Mouse (Mus musculus) myocyte (in vitro differentiated cells): ENCODE results near the gene Atg2a. TPM values are rescaled to one million over a fixed set of nuclear protein-coding genes. Genes with fewer than 3 reads are reported as not detected.
A peak's percentile ranks its signal among the peaks of the same experiment; 100 is the strongest.

ENCODE experiments used
- H3K27me3 ChIP-seq: one replicate; pipeline ENCODE4 v1.6.1; 2011; ENCODE audit not compliant: control insufficient read depth, insufficient read depth, insufficient read length
- H3K36me3 ChIP-seq: one replicate; pipeline ENCODE4 v1.6.1; 2011; ENCODE audit not compliant: control insufficient read depth, insufficient read depth
- H3K4me2 ChIP-seq: one replicate; pipeline ENCODE4 v1.6.1; 2011; ENCODE audit warnings: low read depth, control low read depth
- H3K4me3 ChIP-seq: one replicate; pipeline ENCODE4 v1.5.1; 2011; ENCODE audit warnings: mild to moderate bottlenecking, control low read depth, moderate library complexity
- H3K79me2 ChIP-seq: one replicate; pipeline ENCODE4 v1.6.1; 2011; ENCODE audit not compliant: control insufficient read depth, insufficient read depth
- H3ac ChIP-seq: one replicate; pipeline ENCODE4 v1.6.1; 2011; ENCODE audit not compliant: control insufficient read depth, insufficient read length
- CEBPB ChIP-seq: IDR thresholded peaks from 2 replicates; pipeline ENCODE4 v1.6.1; 2011; ENCODE audit warnings: mild to moderate bottlenecking, moderate library complexity; ENCODE audit not compliant: poor library complexity, insufficient read depth, severe bottlenecking
- E2F4 ChIP-seq: IDR thresholded peaks from one replicate; pipeline ENCODE4 v1.6.1; 2011; ENCODE audit warnings: mild to moderate bottlenecking, control low read depth, moderate library complexity; ENCODE audit not compliant: insufficient read depth
- MAX ChIP-seq: IDR thresholded peaks from one replicate; pipeline ENCODE4 v1.6.1; 2011; ENCODE audit warnings: low read depth, mild to moderate bottlenecking, control low read depth
- MYOD1 ChIP-seq, 3 experiments: IDR thresholded peaks; one replicate each; pipeline ENCODE4 v1.6.1; 2011; ENCODE audit warnings: control low read depth in 2 of 3, low read depth in 2 of 3, mild to moderate bottlenecking in 2 of 3, moderate library complexity in 1 of 3; ENCODE audit not compliant: insufficient read length in 2 of 3, control insufficient read depth in 1 of 3
- MYOG ChIP-seq, 3 experiments: IDR thresholded peaks; one replicate each; pipeline ENCODE4 v1.6.1; 2011; ENCODE audit warnings: control low read depth in 2 of 3, low read depth in 2 of 3, mild to moderate bottlenecking in 2 of 3; ENCODE audit not compliant: insufficient read length in 2 of 3, control insufficient read depth in 1 of 3, insufficient read depth in 1 of 3
- POLR2A ChIP-seq: IDR thresholded peaks from one replicate; pipeline ENCODE4 v1.6.1; 2011; ENCODE audit warnings: low read depth, mild to moderate bottlenecking, control low read depth, moderate library complexity; ENCODE audit not compliant: insufficient read length
- POLR2AphosphoS2 ChIP-seq: IDR thresholded peaks from one replicate; pipeline ENCODE4 v1.6.1; 2011; ENCODE audit warnings: low read depth, control low read depth; ENCODE audit not compliant: insufficient read length
- REST ChIP-seq: IDR thresholded peaks from one replicate; pipeline ENCODE4 v1.6.1; 2011; ENCODE audit warnings: mild to moderate bottlenecking, control low read depth, moderate library complexity; ENCODE audit not compliant: insufficient read depth, insufficient read length
- SRF ChIP-seq: IDR thresholded peaks from one replicate; pipeline ENCODE4 v1.6.1; 2011; ENCODE audit warnings: low read depth; ENCODE audit not compliant: control insufficient read depth, insufficient read length
- TCF12 ChIP-seq: IDR thresholded peaks from one replicate; pipeline ENCODE4 v1.6.1; 2011; ENCODE audit warnings: mild to moderate bottlenecking, control low read depth; ENCODE audit not compliant: poor library complexity, insufficient read depth, severe bottlenecking
- TCF3 ChIP-seq: IDR thresholded peaks from one replicate; pipeline ENCODE4 v1.6.1; 2011; ENCODE audit warnings: low read depth, control low read depth; ENCODE audit not compliant: insufficient read length
- USF1 ChIP-seq: IDR thresholded peaks from one replicate; pipeline ENCODE4 v1.6.1; 2011; ENCODE audit warnings: low read depth, mild to moderate bottlenecking, control low read depth, moderate library complexity
- polyA plus RNA-seq: library from polyadenylated mRNA; unstranded; fragments of >200 nt; fragmentation: generic; extraction: Trizol; gene quantifications from one replicate; pipeline ENCODE4 v1.2.1, GENCODE M21; 2012; ENCODE audit warnings: missing spikeins

Gene Atg2a
- polyA plus RNA-seq, 1 experiment = 15.2 TPM

GRCm38 (mm10) chr19:6238740-6239139, 2.7 kb upstream of the Atg2a start:
- no peak overlapping the region for H3K4me3 ChIP-seq
- peaks cover 5% of the 10 kb centered on the region for H3K79me2 ChIP-seq
- no peaks in the 10 kb centered on the region for H3K27me3 ChIP-seq
- H3K4me2 ChIP-seq = no peak overlapping the region
- no peaks in the 10 kb centered on the region for H3K36me3 ChIP-seq
- TF ChIP-seq SRF = no peak
- no peak for TF ChIP-seq REST
- no peak for TF ChIP-seq TCF3
- no peak overlapping the region for H3ac ChIP-seq

- TF ChIP-seq MYOG (IDR thresholded peaks at IDR 0.05; ENCODE audit: control insufficient read depth in 1 of 3, insufficient read depth in 1 of 3, insufficient read length in 2 of 3, low read depth in 2 of 3) (no peak), TCF12 (no peak), USF1 (no peak), MAX (no peak)
- Histone ChIP-seq H3ac (no peak overlapping the region), H3K4me3 (no peak overlapping the region), H3K4me2 (no peak overlapping the region), H3K36me3 (no peaks in the 10 kb centered on the region), H3K27me3 (no peaks in the 10 kb centered on the region), H3K79me2 (peaks cover 2% of the 10 kb centered on the region)
Measured at GRCm38 (mm10) chr19:6240136-6240535, 1.3 kb upstream of the Atg2a start.

- TF ChIP-seq REST (no peak), SRF (no peak), POLR2AphosphoS2 (no peak), TCF12 (no peak), MYOG (IDR thresholded peaks at IDR 0.05; ENCODE audit: control insufficient read depth in 1 of 3, insufficient read depth in 1 of 3, insufficient read length in 2 of 3, low read depth in 2 of 3) (no peak), CEBPB (no peak), USF1 (no peak), E2F4 (no peak), TCF3 (no peak)
- Histone ChIP-seq H3K27me3 (no peaks in the 10 kb centered on the region), H3K36me3 (no peaks in the 10 kb centered on the region), H3ac (no peak overlapping the region), H3K4me2 (peak overlapping the region; percentile 57), H3K4me3 (peak overlapping the region; percentile 64), H3K79me2 (no peaks in the 10 kb centered on the region)
Measured at GRCm38 (mm10) chr19:6240725-6241124, 743 bp upstream of the Atg2a start.

GRCm38 (mm10) chr19:6242281-6242680, 813 bp downstream of the Atg2a start:
- Histone ChIP-seq H3ac (peak overlapping the region; percentile 19), H3K79me2 (no peaks in the 10 kb centered on the region), H3K36me3 (no peaks in the 10 kb centered on the region), H3K4me3 (peak overlapping the region; percentile 64), H3K27me3 (no peaks in the 10 kb centered on the region), H3K4me2 (peak overlapping the region; percentile 89)
- TF ChIP-seq POLR2A (peak; percentile 37), E2F4 (no peak)

GRCm38 (mm10) chr19:6243226-6243625, 1.8 kb downstream of the Atg2a start:
- TF ChIP-seq SRF (no peak), MAX (no peak), TCF3 (no peak)
- Histone ChIP-seq H3K4me2 (no peak overlapping the region), H3K36me3 (no peaks in the 10 kb centered on the region), H3K27me3 (no peaks in the 10 kb centered on the region), H3K79me2 (no peaks in the 10 kb centered on the region), H3ac (no peak overlapping the region), H3K4me3 (no peak overlapping the region)

- H3K4me3 ChIP-seq = no peak overlapping the region
- no peaks in the 10 kb centered on the region for H3K79me2 ChIP-seq
- H3K4me2 ChIP-seq = no peak overlapping the region
- H3ac ChIP-seq = no peak overlapping the region
- H3K27me3 ChIP-seq = no peaks in the 10 kb centered on the region
- H3K36me3 ChIP-seq = no peaks in the 10 kb centered on the region
- TF ChIP-seq POLR2A (no peak), MYOG (IDR thresholded peaks at IDR 0.05; ENCODE audit: control insufficient read depth in 1 of 3, insufficient read depth in 1 of 3, insufficient read length in 2 of 3, low read depth in 2 of 3) (no peak), SRF (no peak), REST (no peak), MYOD1 (IDR thresholded peaks at IDR 0.05; ENCODE audit: control insufficient read depth in 1 of 3, insufficient read length in 2 of 3, low read depth in 2 of 3) (no peak)
Measured at GRCm38 (mm10) chr19:6245806-6246205, 4.3 kb downstream of the Atg2a start.
